Mouse (Mus musculus) midbrain, postnatal 0 days (tissue): ENCODE data around the gene Ret. TPM values are rescaled to one million over a fixed set of nuclear protein-coding genes. Genes with fewer than 3 reads are reported as not detected.
A peak's percentile ranks its signal among the peaks of the same experiment; 100 is the strongest.

ENCODE experiments used
- ATAC-seq: fragments of 200-750 bp; cut with Nextera tagmentation; 2 replicates; pipeline ENCODE4 v1.8.0; 2017; ENCODE audit warnings: moderate number of reproducible peaks, mild to moderate bottlenecking, moderate TSS enrichment, moderate library complexity; ENCODE audit not compliant: low FRiP score
- DNase-seq: peaks from one replicate; pipeline ENCODE4 v3.0.0-alpha.2; 2015; ENCODE audit warnings: low spot score
- H3K27ac ChIP-seq: fragments of 300-500 bp; sonication (generic); 2 replicates; pipeline ENCODE4 v1.5.1; 2014; ENCODE audit warnings: low read depth, mild to moderate bottlenecking, low read length, mixed read lengths
- H3K27me3 ChIP-seq: fragments of 300-500 bp; sonication (generic); 2 replicates; pipeline ENCODE4 v1.6.1; 2014; ENCODE audit warnings: low read length, control low read depth, mixed read lengths; ENCODE audit not compliant: insufficient read depth
- H3K36me3 ChIP-seq: fragments of 300-500 bp; sonication (generic); 2 replicates; pipeline ENCODE4 v1.6.1; 2014; ENCODE audit warnings: low read length, control low read depth, mixed read lengths; ENCODE audit not compliant: insufficient read depth
- H3K4me1 ChIP-seq: fragments of 300-500 bp; sonication (generic); 2 replicates; pipeline ENCODE4 v1.6.1; 2014; ENCODE audit warnings: mild to moderate bottlenecking, control low read depth, antibody characterized with exemption, low read length, mixed read lengths; ENCODE audit not compliant: insufficient read depth
- H3K4me2 ChIP-seq: fragments of 300-500 bp; sonication (generic); 2 replicates; pipeline ENCODE4 v1.6.1; 2014; ENCODE audit warnings: low read depth, mild to moderate bottlenecking, low read length, mixed read lengths; ENCODE audit not compliant: poor library complexity, severe bottlenecking
- H3K4me3 ChIP-seq: fragments of 300-500 bp; sonication (generic); 2 replicates; pipeline ENCODE4 v1.5.1; 2014; ENCODE audit warnings: low read depth, mild to moderate bottlenecking, low read length, moderate library complexity
- H3K9ac ChIP-seq: fragments of 300-500 bp; sonication (generic); replicated peaks from 2 replicates; pipeline ENCODE4 v1.6.1; 2014; ENCODE audit warnings: mild to moderate bottlenecking, low read length, moderate library complexity, mixed read lengths; ENCODE audit not compliant: poor library complexity, severe bottlenecking
- H3K9me3 ChIP-seq: fragments of 300-500 bp; sonication (generic); 2 replicates; pipeline ENCODE4 v1.6.1; 2016; ENCODE audit warnings: low read length, control low read depth
- CTCF ChIP-seq: IDR thresholded peaks from 2 replicates; pipeline ENCODE4 v1.5.1; 2016; ENCODE audit warnings: antibody characterized with exemption, mild to moderate bottlenecking
- WGBS: fragments of 180-500 bp; shearing (Covaris S2); extraction: QIAGEN DNeasy Blood & Tissue Kit; methylation state at CpG from one replicate; pipeline ENCODE4 v1.1.7; 2014; 5-methylcytosine and 5-hydroxymethylcytosine counted together
- polyA plus RNA-seq: library from polyadenylated mRNA; unstranded; fragments of >200 nt; fragmentation: Nextera tagmentation; extraction: Ambion mirVana; gene quantifications from 2 replicates; pipeline ENCODE4 v1.2.1, GENCODE M21; 2015
- total RNA-seq: library from RNA; depleted of rRNA; stranded (reverse); fragments of >200 nt; gene quantifications from 2 replicates; pipeline ENCODE4 v1.2.3, GENCODE M21; 2014

The Ret gene
- total and polyA plus RNA-seq, 2 experiments from 2014 or later, result 7.1 to 27.1 TPM

- DNase-seq (peak; percentile 9), ATAC-seq (no peak)
- Histone ChIP-seq H3K9me3 (no peaks in the 10 kb centered on the region), H3K4me3 (no peak overlapping the region), H3K27me3 (no peaks in the 10 kb centered on the region), H3K27ac (no peak overlapping the region), H3K4me1 (no peaks in the 10 kb centered on the region), H3K36me3 (no peaks in the 10 kb centered on the region), H3K4me2 (no peak overlapping the region), H3K9ac (no peak overlapping the region)
- 53% methylated on average over 17 of the region's 17 CpGs for WGBS
- TF ChIP-seq CTCF, result no peak
These were observed 10.8 kb downstream of the Ret start for GRCm38 (mm10) chr6:118186620-118187284.

GRCm38 (mm10) chr6:118184126-118184525 is 13.4 kb downstream of the Ret start:
- WGBS, result 89% methylated on average over 10 of the region's 10 CpGs
- H3K4me3 ChIP-seq, result no peak overlapping the region
- H3K27ac ChIP-seq, result no peak overlapping the region

GRCm38 (mm10) chr6:118180085-118180423 is 17.5 kb downstream of the Ret start:
- H3K4me1 ChIP-seq, result no peaks in the 10 kb centered on the region
- H3K9me3 ChIP-seq, result no peaks in the 10 kb centered on the region
- no peak overlapping the region for H3K27ac ChIP-seq
- ATAC-seq, result 0 out of 2 replicates have a peak, but pooled peaks have one; percentile 9
- TF ChIP-seq CTCF, result no peak
- WGBS, result 65% methylated on average over 12 of the region's 12 CpGs
- H3K27me3 ChIP-seq, result no peaks in the 10 kb centered on the region
- no peak overlapping the region for H3K9ac ChIP-seq
- H3K4me2 ChIP-seq, result no peak overlapping the region
- no peak for DNase-seq
- no peak overlapping the region for H3K4me3 ChIP-seq
- 0 out of 2 replicates have a peak, but pooled peaks cover 6% of the 10 kb centered on the region for H3K36me3 ChIP-seq

More at GRCm38 (mm10) chr6:118184126-118184525, 13.4 kb downstream of the Ret start:
- no peak for ATAC-seq
- H3K27me3 ChIP-seq, result no peaks in the 10 kb centered on the region
- H3K4me2 ChIP-seq, result no peak overlapping the region
- no peaks in the 10 kb centered on the region for H3K36me3 ChIP-seq
- no peaks in the 10 kb centered on the region for H3K4me1 ChIP-seq
- no peak overlapping the region for H3K9ac ChIP-seq
- no peak for TF ChIP-seq CTCF
- DNase-seq, result no peak
- H3K9me3 ChIP-seq, result no peaks in the 10 kb centered on the region

- Histone ChIP-seq H3K9ac (no peak overlapping the region), H3K4me1 (no peaks in the 10 kb centered on the region), H3K4me3 (no peak overlapping the region), H3K4me2 (no peak overlapping the region), H3K36me3 (peaks cover 10% of the 10 kb centered on the region; the same call in 1 of the 2 replicates), H3K27me3 (no peaks in the 10 kb centered on the region), H3K9me3 (no peaks in the 10 kb centered on the region), H3K27ac (no peak overlapping the region)
- ATAC-seq (peak; percentile 61), DNase-seq (peak; percentile 91)
- WGBS, result 58% methylated on average over 13 of the region's 13 CpGs
- TF ChIP-seq CTCF, result peak; percentile 98
These were observed 18.0 kb downstream of the Ret start for GRCm38 (mm10) chr6:118179316-118180084.

- peaks cover 10% of the 10 kb centered on the region; the same call in 1 of the 2 replicates for H3K36me3 ChIP-seq
- H3K27me3 ChIP-seq, result no peaks in the 10 kb centered on the region
- H3K4me3 ChIP-seq, result no peak overlapping the region
- no peaks in the 10 kb centered on the region for H3K9me3 ChIP-seq
- DNase-seq, result no peak
- WGBS, result 82% methylated on average over 5 of the region's 5 CpGs
- H3K4me1 ChIP-seq, result no peaks in the 10 kb centered on the region
- H3K9ac ChIP-seq, result 0 out of 2 replicates have a peak overlapping the region, but pooled peaks have one; percentile 8
- H3K27ac ChIP-seq, result no peak overlapping the region
- no peak overlapping the region for H3K4me2 ChIP-seq
- TF ChIP-seq CTCF, result no peak
- ATAC-seq, result no peak
These were observed 23.6 kb downstream of the Ret start for GRCm38 (mm10) chr6:118173975-118174328.
